Mouse (Mus musculus): ENCODE measurements at regions not wholly inside any gene's neighbourhood (a gene's known extent, or its start where the extent isn't known, plus 50 kb on each side); places are given as distances from the start of the nearest gene placed in this dataset.

DNA sequence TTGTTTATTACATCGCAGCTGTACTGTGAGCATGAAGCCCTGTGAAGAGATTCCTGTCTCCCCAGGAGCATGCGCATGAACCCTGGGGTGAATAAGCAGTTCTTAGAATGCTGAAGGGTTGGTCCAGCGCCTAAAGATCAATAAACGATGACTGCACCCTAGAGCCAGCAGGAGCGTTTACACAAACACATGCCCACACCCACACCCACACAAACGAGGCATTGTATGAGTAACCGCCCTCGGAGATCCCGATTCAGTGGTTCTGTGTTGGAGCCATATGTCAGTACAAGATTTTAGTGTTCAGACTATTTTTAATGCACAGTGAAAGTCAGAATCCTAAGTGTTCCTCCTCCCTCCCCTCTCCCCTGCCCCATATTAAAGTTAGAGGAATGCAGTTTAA, 57.3 kb downstream of the Edn1 start:
- Histone ChIP-seq H3K36me3 (ENCODE audit: control insufficient read depth, insufficient read depth) (no peaks in the 10 kb centered on the region), H3K79me2 (ENCODE audit: control insufficient read depth, insufficient read depth) (no peaks in the 10 kb centered on the region), H3K27me3 (ENCODE audit: control insufficient read depth, insufficient read depth, insufficient read length) (no peaks in the 10 kb centered on the region), H3K4me2 (ENCODE audit: low read depth) (no peak overlapping the region), H3ac (ENCODE audit: control insufficient read depth, insufficient read length) (no peak overlapping the region), H3K4me3 (no peak overlapping the region)
- TF ChIP-seq POLR2AphosphoS2 (IDR thresholded peaks at IDR 0.05; ENCODE audit: insufficient read length, low read depth): no peak
- TF ChIP-seq POLR2A (IDR thresholded peaks at IDR 0.05; ENCODE audit: insufficient read length, low read depth): no peak
- TF ChIP-seq E2F4 (IDR thresholded peaks at IDR 0.05; ENCODE audit: insufficient read depth): no peak
- TF ChIP-seq CEBPB (IDR thresholded peaks at IDR 0.05; ENCODE audit: insufficient read depth, poor library complexity, severe bottlenecking): no peak
- no peak for TF ChIP-seq TCF12 (IDR thresholded peaks at IDR 0.05; ENCODE audit: insufficient read depth, poor library complexity, severe bottlenecking)
- no peak for TF ChIP-seq TCF3 (IDR thresholded peaks at IDR 0.05; ENCODE audit: insufficient read length, low read depth)
- no peak for TF ChIP-seq MYOD1 (IDR thresholded peaks at IDR 0.05; ENCODE audit: control insufficient read depth in 1 of 3, insufficient read length in 2 of 3, low read depth in 2 of 3)
- no peak for TF ChIP-seq SRF (IDR thresholded peaks at IDR 0.05; ENCODE audit: control insufficient read depth, insufficient read length, low read depth)
- TF ChIP-seq MYOG (IDR thresholded peaks at IDR 0.05; ENCODE audit: control insufficient read depth in 1 of 3, insufficient read depth in 1 of 3, insufficient read length in 2 of 3, low read depth in 2 of 3): no peak
- TF ChIP-seq USF1 (IDR thresholded peaks at IDR 0.05; ENCODE audit: low read depth): no peak
- no peak for TF ChIP-seq REST (IDR thresholded peaks at IDR 0.05; ENCODE audit: insufficient read depth, insufficient read length)
- TF ChIP-seq MAX (IDR thresholded peaks at IDR 0.05; ENCODE audit: low read depth): no peak

DNA sequence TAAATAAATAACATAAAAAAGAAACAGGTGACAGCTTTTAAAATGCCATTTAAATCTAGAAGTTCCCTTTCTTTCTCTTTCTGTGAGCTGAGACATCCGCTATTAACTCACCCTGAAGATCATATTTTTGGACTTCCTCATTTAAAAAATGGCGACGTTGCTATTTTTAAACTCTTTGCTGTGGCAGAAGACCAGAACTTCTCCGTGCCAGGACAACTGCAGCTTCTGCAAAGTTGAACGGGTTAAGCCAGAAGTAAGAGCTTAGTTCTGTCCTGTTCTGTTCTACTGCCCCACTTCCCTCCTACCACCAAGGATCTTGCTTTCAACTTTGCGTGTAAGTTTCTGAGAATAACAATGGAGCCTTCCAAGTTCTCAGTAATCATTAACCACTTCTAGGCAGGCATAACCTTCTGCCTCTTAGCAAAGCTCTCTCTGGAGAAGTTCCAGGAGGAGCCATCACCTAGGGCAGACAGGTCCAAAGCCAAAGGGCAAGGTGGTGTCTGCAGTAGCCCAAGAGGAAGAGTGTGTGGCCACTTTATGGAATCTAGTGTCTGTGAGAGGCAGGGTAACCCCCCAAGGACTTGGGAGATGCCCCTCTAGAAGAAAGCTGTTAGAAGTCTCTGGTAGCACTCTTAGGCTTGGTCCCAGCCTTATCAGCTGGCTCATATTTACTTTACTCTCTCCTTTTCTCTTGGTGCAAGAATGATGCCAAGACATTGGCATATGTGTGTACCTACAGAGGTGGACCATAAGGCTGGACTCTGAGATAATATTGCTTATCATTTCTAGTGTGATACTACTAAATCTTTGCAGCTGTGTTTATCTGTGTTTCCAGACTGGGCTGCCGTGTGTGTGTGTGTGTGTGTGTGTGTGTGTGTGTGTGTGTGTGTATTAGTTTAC, 66.6 kb downstream of the Edn1 start:
- no peak for TF ChIP-seq MYOD1 (IDR thresholded peaks at IDR 0.05; ENCODE audit: control insufficient read depth in 1 of 3, insufficient read length in 2 of 3, low read depth in 2 of 3)
- TF ChIP-seq MAX (IDR thresholded peaks at IDR 0.05; ENCODE audit: low read depth): no peak
- no peak for TF ChIP-seq E2F4 (IDR thresholded peaks at IDR 0.05; ENCODE audit: insufficient read depth)
- TF ChIP-seq TCF12 (IDR thresholded peaks at IDR 0.05; ENCODE audit: insufficient read depth, poor library complexity, severe bottlenecking): no peak
- TF ChIP-seq POLR2AphosphoS2 (IDR thresholded peaks at IDR 0.05; ENCODE audit: insufficient read length, low read depth): no peak
- no peak for TF ChIP-seq CEBPB (IDR thresholded peaks at IDR 0.05; ENCODE audit: insufficient read depth, poor library complexity, severe bottlenecking)
- TF ChIP-seq POLR2A (IDR thresholded peaks at IDR 0.05; ENCODE audit: insufficient read length, low read depth): no peak
- no peaks in the 10 kb centered on the region for H3K79me2 ChIP-seq (ENCODE audit: control insufficient read depth, insufficient read depth)
- no peaks in the 10 kb centered on the region for H3K36me3 ChIP-seq (ENCODE audit: control insufficient read depth, insufficient read depth)
- no peak overlapping the region for H3K4me2 ChIP-seq (ENCODE audit: low read depth)
- no peak overlapping the region for H3ac ChIP-seq (ENCODE audit: control insufficient read depth, insufficient read length)
- no peak overlapping the region for H3K4me3 ChIP-seq
- no peaks in the 10 kb centered on the region for H3K27me3 ChIP-seq (ENCODE audit: control insufficient read depth, insufficient read depth, insufficient read length)

DNA sequence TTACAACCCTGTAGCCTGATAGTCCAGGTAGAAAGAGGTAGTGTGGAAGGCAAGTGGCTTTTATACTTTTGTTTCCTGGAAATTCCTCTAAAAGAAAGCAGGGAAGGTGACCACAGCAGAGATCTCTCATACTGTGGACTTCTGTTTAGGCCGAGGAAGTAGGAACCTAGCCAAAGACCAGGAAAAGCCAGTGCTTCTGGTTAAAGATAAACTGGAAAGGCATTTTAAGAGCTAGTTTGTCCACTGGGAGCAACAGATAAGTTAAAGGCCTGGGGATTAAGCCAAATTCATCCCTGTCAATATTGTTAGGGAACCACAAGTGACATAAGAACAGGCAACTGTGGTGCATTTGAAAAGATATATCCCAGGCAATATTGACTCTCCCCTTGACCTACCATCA, 68.5 kb downstream of the Edn1 start:
- no peaks in the 10 kb centered on the region for H3K36me3 ChIP-seq (ENCODE audit: control insufficient read depth, insufficient read depth)
- H3K4me3 ChIP-seq: no peak overlapping the region
- TF ChIP-seq E2F4 (IDR thresholded peaks at IDR 0.05; ENCODE audit: insufficient read depth) (no peak), TCF12 (IDR thresholded peaks at IDR 0.05; ENCODE audit: insufficient read depth, poor library complexity, severe bottlenecking) (no peak), POLR2A (IDR thresholded peaks at IDR 0.05; ENCODE audit: insufficient read length, low read depth) (no peak), USF1 (IDR thresholded peaks at IDR 0.05; ENCODE audit: low read depth) (no peak), CEBPB (IDR thresholded peaks at IDR 0.05; ENCODE audit: insufficient read depth, poor library complexity, severe bottlenecking) (no peak), SRF (IDR thresholded peaks at IDR 0.05; ENCODE audit: control insufficient read depth, insufficient read length, low read depth) (no peak), TCF3 (IDR thresholded peaks at IDR 0.05; ENCODE audit: insufficient read length, low read depth) (no peak), MAX (IDR thresholded peaks at IDR 0.05; ENCODE audit: low read depth) (no peak), REST (IDR thresholded peaks at IDR 0.05; ENCODE audit: insufficient read depth, insufficient read length) (no peak), MYOG (IDR thresholded peaks at IDR 0.05; ENCODE audit: control insufficient read depth in 1 of 3, insufficient read depth in 1 of 3, insufficient read length in 2 of 3, low read depth in 2 of 3) (no peak), POLR2AphosphoS2 (IDR thresholded peaks at IDR 0.05; ENCODE audit: insufficient read length, low read depth) (no peak), MYOD1 (IDR thresholded peaks at IDR 0.05; ENCODE audit: control insufficient read depth in 1 of 3, insufficient read length in 2 of 3, low read depth in 2 of 3) (no peak)
- H3ac ChIP-seq (ENCODE audit: control insufficient read depth, insufficient read length): no peak overlapping the region
- H3K4me2 ChIP-seq (ENCODE audit: low read depth): no peak overlapping the region
- no peaks in the 10 kb centered on the region for H3K27me3 ChIP-seq (ENCODE audit: control insufficient read depth, insufficient read depth, insufficient read length)
- H3K79me2 ChIP-seq (ENCODE audit: control insufficient read depth, insufficient read depth): no peaks in the 10 kb centered on the region

DNA sequence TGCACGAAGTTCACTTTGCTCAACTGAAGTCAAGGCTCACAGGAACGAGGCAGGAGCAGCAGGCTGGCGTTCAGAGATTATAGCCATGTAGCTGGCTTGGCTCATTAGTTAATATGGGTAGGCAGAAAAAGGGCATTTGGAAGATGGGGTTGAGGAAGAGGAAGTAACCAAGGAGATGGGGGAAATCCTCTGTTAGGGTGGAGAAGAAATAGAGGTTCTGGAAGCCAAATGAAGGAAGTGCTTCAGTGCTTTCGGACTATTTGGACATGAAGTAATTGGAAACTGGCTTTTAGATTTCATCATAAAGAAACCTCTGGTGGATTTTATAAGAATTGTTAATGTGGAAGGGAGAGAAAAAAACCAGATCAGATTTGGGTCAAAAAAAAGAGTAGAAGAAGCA, 70.9 kb downstream of the Edn1 start:
- Histone ChIP-seq H3K79me2 (ENCODE audit: control insufficient read depth, insufficient read depth) (no peaks in the 10 kb centered on the region), H3K4me3 (no peak overlapping the region), H3K36me3 (ENCODE audit: control insufficient read depth, insufficient read depth) (no peaks in the 10 kb centered on the region), H3K27me3 (ENCODE audit: control insufficient read depth, insufficient read depth, insufficient read length) (no peaks in the 10 kb centered on the region), H3K4me2 (ENCODE audit: low read depth) (no peak overlapping the region), H3ac (ENCODE audit: control insufficient read depth, insufficient read length) (no peak overlapping the region)
- TF ChIP-seq TCF3 (IDR thresholded peaks at IDR 0.05; ENCODE audit: insufficient read length, low read depth): no peak
- TF ChIP-seq TCF12 (IDR thresholded peaks at IDR 0.05; ENCODE audit: insufficient read depth, poor library complexity, severe bottlenecking): no peak
- TF ChIP-seq POLR2AphosphoS2 (IDR thresholded peaks at IDR 0.05; ENCODE audit: insufficient read length, low read depth): no peak

DNA sequence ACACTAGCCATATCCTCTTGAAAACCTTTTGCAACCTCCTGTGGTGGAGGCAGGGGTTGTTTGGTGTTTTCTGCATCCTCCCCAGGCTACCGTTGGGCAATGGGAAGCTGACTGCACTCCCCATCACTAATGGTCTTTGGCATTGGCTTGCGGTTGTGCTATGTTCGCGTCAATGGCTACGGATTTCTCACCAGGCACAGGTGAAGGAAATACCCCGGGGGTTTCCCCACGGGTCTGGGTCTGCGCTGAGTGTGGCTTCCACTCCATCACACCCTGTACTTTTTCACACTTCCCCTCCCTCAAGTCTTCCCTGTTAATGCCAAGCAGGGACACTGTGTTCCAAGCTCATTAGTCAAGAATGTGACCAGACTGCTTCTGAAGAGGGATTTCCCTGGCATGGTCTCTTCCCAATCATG, 72.9 kb downstream of the Edn1 start:
- Histone ChIP-seq H3K36me3 (ENCODE audit: control insufficient read depth, insufficient read depth) (no peaks in the 10 kb centered on the region), H3ac (ENCODE audit: control insufficient read depth, insufficient read length) (no peak overlapping the region), H3K4me3 (no peak overlapping the region), H3K27me3 (ENCODE audit: control insufficient read depth, insufficient read depth, insufficient read length) (no peaks in the 10 kb centered on the region), H3K79me2 (ENCODE audit: control insufficient read depth, insufficient read depth) (no peaks in the 10 kb centered on the region), H3K4me2 (ENCODE audit: low read depth) (no peak overlapping the region)
- TF ChIP-seq MYOG (IDR thresholded peaks at IDR 0.05; ENCODE audit: control insufficient read depth in 1 of 3, insufficient read depth in 1 of 3, insufficient read length in 2 of 3, low read depth in 2 of 3): no peak
- TF ChIP-seq POLR2A (IDR thresholded peaks at IDR 0.05; ENCODE audit: insufficient read length, low read depth): no peak
- TF ChIP-seq E2F4 (IDR thresholded peaks at IDR 0.05; ENCODE audit: insufficient read depth): no peak
- TF ChIP-seq MAX (IDR thresholded peaks at IDR 0.05; ENCODE audit: low read depth): no peak
- TF ChIP-seq POLR2AphosphoS2 (IDR thresholded peaks at IDR 0.05; ENCODE audit: insufficient read length, low read depth): no peak
- TF ChIP-seq TCF12 (IDR thresholded peaks at IDR 0.05; ENCODE audit: insufficient read depth, poor library complexity, severe bottlenecking): no peak
